ENCODE assay signal across 8 mouse cellular contexts in genomic region chr1:193129786-193130455, GRCm38 (mm10). TPM values are rescaled to one million over a fixed set of nuclear protein-coding genes. Genes with fewer than 3 reads are reported as not detected.
A peak's percentile ranks its signal among the peaks of the same experiment; 100 is the strongest.
DNase-seq lines count a peak whose midpoint lies in the region; ATAC-seq and TF ChIP-seq lines count a peak whose summit lies in the region.

TSS of gene Diexf (minus strand) at chr1:193130272.

- ATAC-seq in frontal cortex, adult (ENCODE audit: low TSS enrichment) = peak; percentile 84
- ATAC-seq in lung, postnatal 0 days = peak; percentile 95

- peaks cover 19% of the 10 kb centered on the region for H3K4me1 ChIP-seq in hindbrain, embryonic 10.5 days (replicated peaks)
- no peaks in the 10 kb centered on the region; the same call in 1 of the 2 replicates for H3K4me1 ChIP-seq in lung, postnatal 0 days (ENCODE audit: insufficient read depth, low read depth, low read length)

- TF ChIP-seq CTCF in lung, postnatal 0 days (IDR thresholded peaks at IDR 0.05) = peak; percentile 99

- H3K27ac ChIP-seq in hindbrain, embryonic 10.5 days = peak within 1 kb of the TSS; percentile 90
- H3K27ac ChIP-seq in lung, postnatal 0 days (ENCODE audit: low read length) = no peak within 1 kb of the TSS

- no peak for TF ChIP-seq EP300 in lung, postnatal 0 days (IDR thresholded peaks at IDR 0.05)

- H3K9me3 ChIP-seq in hindbrain, embryonic 10.5 days = no peaks in the 10 kb centered on the region
- H3K9me3 ChIP-seq in lung, postnatal 0 days (ENCODE audit: low read length) = no peaks in the 10 kb centered on the region

- WGBS in hindbrain, embryonic 10.5 days = under 1% methylated on average over 61 of the region's 61 CpGs
- under 1% methylated on average over 61 of the region's 61 CpGs for WGBS in lung, postnatal 0 days

- H3K9ac ChIP-seq in lung, postnatal 0 days (replicated peaks; ENCODE audit: low read depth) = peak within 1 kb of the TSS; percentile 68

- peak within 1 kb of the TSS; percentile 89 for H3K4me2 ChIP-seq in lung, postnatal 0 days (replicated peaks; ENCODE audit: low read depth, low read length)

- peaks cover 32% of the 10 kb centered on the region for H3K36me3 ChIP-seq in hindbrain, embryonic 10.5 days
- no peaks in the 10 kb centered on the region for H3K36me3 ChIP-seq in lung, postnatal 0 days (ENCODE audit: insufficient read depth, low read length)

- peak; percentile 99 for DNase-seq in MN1 (ENCODE audit: low spot score)
- peak; percentile 97 for DNase-seq in cerebellum, adult 9-10 months
- peak; percentile 98 for DNase-seq in hindbrain, embryonic 10.5 days (ENCODE audit: low spot score)
- DNase-seq in layer of hippocampus, adult 9-11 months = peak; percentile 95
- peak; percentile 99 for DNase-seq in lung, postnatal 0 days (ENCODE audit: low spot score)
- peak; percentile 95 for DNase-seq in ovary, postnatal 14 days (ENCODE audit: low spot score)
- peak; percentile 98 for DNase-seq in thymus, postnatal 14 days

- peak within 1 kb of the TSS; percentile 95 for H3K4me3 ChIP-seq in hindbrain, embryonic 10.5 days
- H3K4me3 ChIP-seq in lung, postnatal 0 days (ENCODE audit: low read depth, low read length) = peak within 1 kb of the TSS; percentile 88

- no peaks in the 10 kb centered on the region for H3K27me3 ChIP-seq in hindbrain, embryonic 10.5 days (ENCODE audit: insufficient read depth, poor library complexity, severe bottlenecking)
- no peaks in the 10 kb centered on the region for H3K27me3 ChIP-seq in lung, postnatal 0 days (replicated peaks; ENCODE audit: insufficient read depth, low read length)

RNA-seq across cellular contexts. Expression of gene Diexf, which starts in this region (rescaled TPM):
- 7.0 and 9.3 TPM in 2 replicates for polyA plus RNA-seq in hindbrain, embryonic 10.5 days (2016; fragmentation: Nextera tagmentation; extraction: Ambion mirVana)
- polyA plus RNA-seq in lung, postnatal 0 days (2015; fragmentation: Nextera tagmentation; extraction: Ambion mirVana) = 2.5 and 2.9 TPM in 2 replicates
